23 mouse cellular contexts compared by ENCODE assay signal in genomic region chr7:82939536-82939935, GRCm38 (mm10).
DNase-seq lines count a peak whose midpoint lies in the region; ATAC-seq lines count a peak whose summit lies in the region.
"Had no signal": no experiment of that assay in that cellular context is flagged by ENCODE, and none has a peak within 500 bp of the region (broad histone marks: within the 10 kb centered on the region; RNA-seq: fewer than 3 reads in every experiment).

No protein-coding gene starts in this region.

- H3K4me1 ChIP-seq in embryonic facial prominence, embryonic 14.5 days (ENCODE audit: control insufficient read depth, insufficient read depth, low read length) = peaks cover 3% of the 10 kb centered on the region; the same call in 1 of the 2 replicates
- H3K4me1 ChIP-seq in embryonic facial prominence, embryonic 10.5 days = no peaks in the 10 kb centered on the region; the same call in 1 of the 2 replicates
- peaks cover 3% of the 10 kb centered on the region; the same call in 1 of the 2 replicates for H3K4me1 ChIP-seq in midbrain, embryonic 11.5 days (ENCODE audit: control insufficient read depth, insufficient read depth, low read length)
- H3K4me1 ChIP-seq in midbrain, embryonic 15.5 days = peaks cover 4% of the 10 kb centered on the region
- H3K4me1 ChIP-seq: embryonic facial prominence, embryonic 12.5 days had no signal

- no peak overlapping the region for H3K4me2 ChIP-seq in embryonic facial prominence, embryonic 14.5 days (ENCODE audit: low read depth, low read length)
- no peak overlapping the region for H3K4me2 ChIP-seq in midbrain, embryonic 11.5 days
- no peak overlapping the region for H3K4me2 ChIP-seq in midbrain, embryonic 15.5 days
- H3K4me2 ChIP-seq: embryonic facial prominence, embryonic 12.5 days; embryonic facial prominence, embryonic 15.5 days; forebrain, embryonic 12.5 days had no signal

- H3K27me3 ChIP-seq in embryonic facial prominence, embryonic 14.5 days (replicated peaks; ENCODE audit: control insufficient read depth, insufficient read depth, low read length) = no peaks in the 10 kb centered on the region
- H3K27me3 ChIP-seq in embryonic facial prominence, embryonic 10.5 days (replicated peaks; ENCODE audit: low read depth, poor library complexity, severe bottlenecking) = no peaks in the 10 kb centered on the region
- H3K27me3 ChIP-seq in midbrain, embryonic 11.5 days (ENCODE audit: control insufficient read depth, insufficient read depth, low read length) = no peaks in the 10 kb centered on the region
- no peaks in the 10 kb centered on the region for H3K27me3 ChIP-seq in midbrain, embryonic 15.5 days (replicated peaks)
- no peaks in the 10 kb centered on the region for H3K27me3 ChIP-seq in splenic B cell, adult 2 months (ENCODE audit: control insufficient read depth, insufficient read depth, low read length, poor library complexity, severe bottlenecking)
- H3K27me3 ChIP-seq: embryonic facial prominence, embryonic 12.5 days; embryonic facial prominence, embryonic 15.5 days; forebrain, embryonic 12.5 days had no signal

- DNase-seq in embryonic facial prominence, embryonic 14.5 days (ENCODE audit: low spot score) = peak; percentile 69
- DNase-seq in embryonic facial prominence, embryonic 10.5 days (ENCODE audit: low spot score) = no peak
- DNase-seq in midbrain, embryonic 11.5 days (ENCODE audit: low spot score, missing footprints) = peak; percentile 23
- peak; percentile 48 for DNase-seq in splenic B cell, adult 2 months (ENCODE audit: low read depth, low spot score)
- DNase-seq in kidney, adult 11 months = no peak
- DNase-seq: adrenal gland, adult 2 months; adrenal gland, postnatal 10 days; adrenal gland, postnatal 25 days; cerebellum, adult 11 months; cerebellum, adult 18-20 months; cerebellum, adult 8-10 months; cerebellum, adult 9-11 months; cerebellum, postnatal 14 days; cerebellum, postnatal 36 days had no signal

- H3K9me3 ChIP-seq in embryonic facial prominence, embryonic 14.5 days (ENCODE audit: control insufficient read depth, low read length) = no peaks in the 10 kb centered on the region
- no peaks in the 10 kb centered on the region for H3K9me3 ChIP-seq in embryonic facial prominence, embryonic 10.5 days
- no peaks in the 10 kb centered on the region for H3K9me3 ChIP-seq in midbrain, embryonic 11.5 days (ENCODE audit: control insufficient read depth, low read length)
- H3K9me3 ChIP-seq in midbrain, embryonic 15.5 days = no peaks in the 10 kb centered on the region
- H3K9me3 ChIP-seq: embryonic facial prominence, embryonic 12.5 days; embryonic facial prominence, embryonic 15.5 days; forebrain, embryonic 12.5 days; G1E had no signal

- H3K9ac ChIP-seq in embryonic facial prominence, embryonic 14.5 days (ENCODE audit: low read depth, low read length) = no peak overlapping the region
- no peak overlapping the region for H3K9ac ChIP-seq in midbrain, embryonic 11.5 days (ENCODE audit: low read length)
- no peak overlapping the region for H3K9ac ChIP-seq in midbrain, embryonic 15.5 days
- H3K9ac ChIP-seq: embryonic facial prominence, embryonic 12.5 days; embryonic facial prominence, embryonic 15.5 days; forebrain, embryonic 12.5 days had no signal

- 67% methylated on average over 11 of the region's 11 CpGs for WGBS in embryonic facial prominence, embryonic 14.5 days
- WGBS in embryonic facial prominence, embryonic 10.5 days = 91% methylated on average over 11 of the region's 11 CpGs
- WGBS in midbrain, embryonic 11.5 days = 90% methylated on average over 11 of the region's 11 CpGs
- 85% methylated on average over 11 of the region's 11 CpGs for WGBS in midbrain, embryonic 15.5 days

- no peak overlapping the region for H3K27ac ChIP-seq in embryonic facial prominence, embryonic 14.5 days (replicated peaks; ENCODE audit: low read depth, low read length)
- no peak overlapping the region for H3K27ac ChIP-seq in embryonic facial prominence, embryonic 10.5 days (replicated peaks)
- no peak overlapping the region for H3K27ac ChIP-seq in midbrain, embryonic 11.5 days (ENCODE audit: low read depth, low read length)
- H3K27ac ChIP-seq in midbrain, embryonic 15.5 days = no peak overlapping the region
- H3K27ac ChIP-seq: embryonic facial prominence, embryonic 12.5 days; forebrain, embryonic 10.5 days; forebrain, embryonic 12.5 days had no signal

- no peaks in the 10 kb centered on the region for H3K36me3 ChIP-seq in embryonic facial prominence, embryonic 14.5 days (ENCODE audit: control insufficient read depth, insufficient read depth, low read length)
- H3K36me3 ChIP-seq in embryonic facial prominence, embryonic 10.5 days (replicated peaks) = no peaks in the 10 kb centered on the region
- H3K36me3 ChIP-seq in midbrain, embryonic 11.5 days (ENCODE audit: control insufficient read depth, insufficient read depth, low read length) = no peaks in the 10 kb centered on the region
- no peaks in the 10 kb centered on the region for H3K36me3 ChIP-seq in midbrain, embryonic 15.5 days (replicated peaks)
- H3K36me3 ChIP-seq in splenic B cell, adult 2 months (ENCODE audit: control insufficient read depth, insufficient read depth, low read length, poor library complexity, severe bottlenecking) = no peaks in the 10 kb centered on the region
- H3K36me3 ChIP-seq: embryonic facial prominence, embryonic 12.5 days; embryonic facial prominence, embryonic 15.5 days; forebrain, embryonic 10.5 days; forebrain, embryonic 12.5 days; G1E had no signal

- H3K4me3 ChIP-seq in embryonic facial prominence, embryonic 14.5 days (ENCODE audit: low read depth, low read length) = no peak overlapping the region
- no peak overlapping the region for H3K4me3 ChIP-seq in embryonic facial prominence, embryonic 10.5 days
- H3K4me3 ChIP-seq in midbrain, embryonic 11.5 days (ENCODE audit: low read depth, low read length) = no peak overlapping the region
- H3K4me3 ChIP-seq in midbrain, embryonic 15.5 days = no peak overlapping the region
- H3K4me3 ChIP-seq: embryonic facial prominence, embryonic 12.5 days; embryonic facial prominence, embryonic 15.5 days; erythroblast, embryonic 14.5 days; forebrain, embryonic 10.5 days; forebrain, embryonic 12.5 days had no signal

- ATAC-seq in embryonic facial prominence, embryonic 14.5 days (ENCODE audit: low read depth) = no peak
- no peak for ATAC-seq in midbrain, embryonic 11.5 days (ENCODE audit: low FRiP score)
- ATAC-seq in midbrain, embryonic 15.5 days (replicated peaks) = no peak
- ATAC-seq: forebrain, embryonic 14.5 days; forebrain, embryonic 16.5 days had no signal

Comparison
In these comparisons a context has a peak if more than half of its experiments do, and no peak if none do; other contexts are left out.
1. DNase-seq: peak in embryonic facial prominence, embryonic 14.5 days (single experiment), midbrain, embryonic 11.5 days (single experiment) and splenic B cell, adult 2 months (single experiment); none in embryonic facial prominence, embryonic 10.5 days (single experiment) and kidney, adult 11 months (single experiment).